Mouse (Mus musculus) c-Kit-negative CD71-positive TER-119-positive erythroid progenitor cells, embryonic 14.5 days (primary cell): ENCODE data around the gene Adgrf2.

ENCODE experiments used
- DNase-seq: peaks from one replicate; pipeline ENCODE4 v3.0.0-alpha.2; 2013; ENCODE audit warnings: low read depth, low spot score

The Adgrf2 gene

GRCm38 (mm10) chr17:42741801-42742217, at the start of gene Adgrf2:
Gene Adgrf2 (minus strand): TSS chr17:42742179.
- DNase-seq = no peak

GRCm38 (mm10) chr17:42790787-42791186, 48.8 kb upstream of the Adgrf2 start:
- no peak for DNase-seq

- no peak for DNase-seq
These were observed 47.7 kb upstream of the Adgrf2 start for GRCm38 (mm10) chr17:42789723-42790122.

- no peak for DNase-seq
These were observed 46.9 kb upstream of the Adgrf2 start for GRCm38 (mm10) chr17:42788686-42789453.

- peak; percentile 27 for DNase-seq
These were observed 40.3 kb upstream of the Adgrf2 start for GRCm38 (mm10) chr17:42782156-42782757.

GRCm38 (mm10) chr17:42753791-42754190, 11.8 kb upstream of the Adgrf2 start:
- DNase-seq = no peak

- DNase-seq = no peak
These were observed 10.2 kb upstream of the Adgrf2 start for GRCm38 (mm10) chr17:42752173-42752572.

GRCm38 (mm10) chr17:42745657-42746420, 3.9 kb upstream of the Adgrf2 start:
- no peak for DNase-seq

- DNase-seq = no peak
These were observed 844 bp upstream of the Adgrf2 start for GRCm38 (mm10) chr17:42742823-42743222.

- DNase-seq = no peak
These were observed 3.2 kb downstream of the Adgrf2 start for GRCm38 (mm10) chr17:42738794-42739193.

- no peak for DNase-seq
These were observed 24.8 kb downstream of the Adgrf2 start for GRCm38 (mm10) chr17:42717161-42717560.

- no peak for DNase-seq
These were observed 27.0 kb downstream of the Adgrf2 start for GRCm38 (mm10) chr17:42714991-42715390.

- no peak for DNase-seq
These were observed 31.3 kb downstream of the Adgrf2 start for GRCm38 (mm10) chr17:42710717-42711116.

GRCm38 (mm10) chr17:42705611-42706010, 36.4 kb downstream of the Adgrf2 start:
- no peak for DNase-seq

GRCm38 (mm10) chr17:42702198-42702597, 39.8 kb downstream of the Adgrf2 start:
- DNase-seq = no peak

GRCm38 (mm10) chr17:42694730-42695129, 47.2 kb downstream of the Adgrf2 start:
- no peak for DNase-seq

- DNase-seq = no peak
These were observed 49.8 kb downstream of the Adgrf2 start, which contains the start of gene Adgrf4 for GRCm38 (mm10) chr17:42692136-42692535. Gene Adgrf4 (minus strand): TSS chr17:42692284.

GRCm38 (mm10) chr17:42690531-42690930, 51.4 kb downstream of the Adgrf2 start:
- no peak for DNase-seq
